Mouse (Mus musculus) brain, embryonic 14.5 days (tissue): ENCODE measurements around the gene Frmd4b.

ENCODE experiments used
- CTCF ChIP-seq: fragments of 200-500 bp; IDR thresholded peaks from 2 replicates; pipeline ENCODE4 v1.5.1; 2012; ENCODE audit warnings: inconsistent platforms, mild to moderate bottlenecking, moderate library complexity, borderline replicate concordance; ENCODE audit not compliant: insufficient read depth, insufficient read length; ENCODE audit errors: extremely low read depth
- POLR2A ChIP-seq: fragments of 200-500 bp; IDR thresholded peaks from 2 replicates; pipeline ENCODE4 v1.6.1; 2012; ENCODE audit warnings: mild to moderate bottlenecking, inconsistent platforms, borderline replicate concordance; ENCODE audit not compliant: poor library complexity, insufficient read depth, insufficient read length, severe bottlenecking; ENCODE audit errors: extremely low read depth

GRCm38 (mm10) chr6:97535763-97536445, 81.4 kb downstream of the Frmd4b start:
- TF ChIP-seq CTCF (no peak), POLR2A (no peak)
